Mouse (Mus musculus) limb, embryonic 12.5 days (tissue): ENCODE data around the gene Cct6b. TPM values are rescaled to one million over a fixed set of nuclear protein-coding genes. Genes with fewer than 3 reads are reported as not detected.

Experiments used
- polyA plus RNA-seq: library from polyadenylated mRNA; unstranded; fragments of >200 nt; fragmentation: Nextera tagmentation; extraction: Ambion mirVana; gene quantifications from 2 replicates; pipeline ENCODE4 v1.2.1, GENCODE M21; 2016

Cct6b gene
- polyA plus RNA-seq, 1 experiment from 2014 or later = 0.53 TPM

Other genes with a start within 250 kb of the Cct6b start
- gene Zfp830, start within 50 bp of the Cct6b start, polyA plus RNA-seq = 42.5 and 42.9 TPM in 2 replicates
- gene Lig3, start 16.8 kb upstream of the Cct6b start, polyA plus RNA-seq = 48.3 and 48.6 TPM in 2 replicates
- gene Rffl, start 106.9 kb upstream of the Cct6b start, polyA plus RNA-seq = 18.8 and 19.5 TPM in 2 replicates
- 10.3 and 11.8 TPM in 2 replicates for gene Rad51d, start 126.3 kb upstream of the Cct6b start, polyA plus RNA-seq
- gene Fndc8, start 127.8 kb upstream of the Cct6b start, polyA plus RNA-seq = 0.32 and 0.49 TPM in 2 replicates
- gene Nle1, start 144.1 kb upstream of the Cct6b start, polyA plus RNA-seq = 39.9 and 46.3 TPM in 2 replicates
- 11.5 and 12.4 TPM in 2 replicates for gene Unc45b, start 146.2 kb upstream of the Cct6b start, polyA plus RNA-seq
- 0.41 and 0.58 TPM in 2 replicates for gene Slfn5, start 187.0 kb upstream of the Cct6b start, polyA plus RNA-seq
- gene Slfn9, start 227.5 kb upstream of the Cct6b start, polyA plus RNA-seq = 18.7 and 19.0 TPM in 2 replicates